Mouse (Mus musculus): ENCODE data around the gene Carns1. TPM values are rescaled to one million over a fixed set of nuclear protein-coding genes. Genes with fewer than 3 reads are reported as not detected.

Gene Carns1
- total and polyA plus RNA-seq, 2 experiments from 2014 or later, result 20.6 to 119 TPM

DNA sequence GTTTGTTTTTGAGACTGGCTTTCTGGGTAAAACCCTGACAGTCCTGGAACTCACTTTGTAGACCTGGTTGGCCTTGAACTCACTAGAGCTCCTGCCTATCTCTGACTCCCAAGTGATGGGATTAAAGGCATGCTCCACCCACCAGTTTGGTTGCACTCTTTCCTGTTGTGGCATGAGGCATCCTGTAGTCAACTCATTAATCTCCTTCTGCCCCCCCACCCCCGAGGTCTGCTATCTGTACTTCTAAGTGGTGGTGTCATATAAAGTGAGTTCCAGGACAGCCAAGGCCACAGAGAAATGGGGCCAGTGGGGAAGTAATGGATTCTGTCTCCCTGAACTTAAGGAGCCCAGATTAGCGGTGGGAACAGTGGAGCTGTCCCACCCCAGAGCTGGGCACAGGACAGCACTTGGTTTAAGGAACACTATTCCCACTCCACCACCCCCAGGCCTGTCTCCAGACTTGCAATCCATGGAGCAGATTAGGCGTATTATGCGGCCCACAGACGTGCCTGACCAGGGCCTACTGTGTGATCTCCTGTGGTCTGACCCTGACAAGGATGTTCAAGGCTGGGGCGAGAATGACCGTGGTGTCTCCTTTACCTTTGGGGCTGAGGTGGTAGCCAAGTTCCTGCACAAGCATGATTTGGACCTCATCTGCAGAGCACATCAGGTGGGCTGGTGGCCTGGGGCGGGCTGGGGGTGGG is 18.9 kb upstream of the Carns1 start:
- Histone ChIP-seq H3K4me2 (ENCODE audit: low read depth, low read length) (no peak overlapping the region), H3K27me3 (ENCODE audit: control insufficient read depth, insufficient read depth, low read length) (no peaks in the 10 kb centered on the region), H3K9me3 (replicated peaks; ENCODE audit: control insufficient read depth, low read length) (no peaks in the 10 kb centered on the region), H3K4me3 (ENCODE audit: low read depth, low read length) (no peak overlapping the region), H3K36me3 (replicated peaks; ENCODE audit: control insufficient read depth, insufficient read depth, low read length) (peaks cover 53% of the 10 kb centered on the region), H3K9ac (replicated peaks; ENCODE audit: low read depth, low read length) (no peak overlapping the region), H3K27ac (ENCODE audit: low read depth) (no peak overlapping the region), H3K4me1 (ENCODE audit: control insufficient read depth, insufficient read depth) (peaks cover 15% of the 10 kb centered on the region)
- no peak for DNase-seq (ENCODE audit: low spot score)
- TF ChIP-seq CTCF (IDR thresholded peaks at IDR 0.05; ENCODE audit: low read depth), result no peak
- no peak for TF ChIP-seq EP300 (IDR thresholded peaks at IDR 0.05; ENCODE audit: low read depth)
- 74% methylated on average over 8 of the region's 8 CpGs for WGBS
- no peak for ATAC-seq (ENCODE audit: insufficient read depth, low read depth)

GRCm38 (mm10) chr19:4193129-4193528 is 17.9 kb upstream of the Carns1 start:
- Histone ChIP-seq H3K4me2 (ENCODE audit: low read depth, low read length) (peak overlapping the region; percentile 86), H3K9me3 (replicated peaks; ENCODE audit: control insufficient read depth, low read length) (no peaks in the 10 kb centered on the region), H3K27me3 (ENCODE audit: control insufficient read depth, insufficient read depth, low read length) (no peaks in the 10 kb centered on the region), H3K36me3 (replicated peaks; ENCODE audit: control insufficient read depth, insufficient read depth, low read length) (peaks cover 47% of the 10 kb centered on the region), H3K27ac (ENCODE audit: low read depth) (peak overlapping the region; percentile 93), H3K4me1 (ENCODE audit: control insufficient read depth, insufficient read depth) (peaks cover 15% of the 10 kb centered on the region), H3K9ac (replicated peaks; ENCODE audit: low read depth, low read length) (peak overlapping the region; percentile 92), H3K4me3 (ENCODE audit: low read depth, low read length) (peak overlapping the region; percentile 91)
- WGBS, result 49% methylated on average over 6 of the region's 6 CpGs
- DNase-seq (ENCODE audit: low spot score), result no peak
- TF ChIP-seq CTCF (IDR thresholded peaks at IDR 0.05; ENCODE audit: low read depth) (no peak), EP300 (IDR thresholded peaks at IDR 0.05; ENCODE audit: low read depth) (no peak)
- ATAC-seq (ENCODE audit: insufficient read depth, low read depth), result no peak

GRCm38 (mm10) chr19:4192251-4192985 is 17.1 kb upstream of the Carns1 start:
- peak overlapping the region; percentile 91 for H3K4me3 ChIP-seq (ENCODE audit: low read depth, low read length)
- H3K4me1 ChIP-seq (ENCODE audit: control insufficient read depth, insufficient read depth), result peaks cover 20% of the 10 kb centered on the region
- ATAC-seq (ENCODE audit: insufficient read depth, low read depth) (peak; percentile 45), DNase-seq (ENCODE audit: low spot score) (no peak)
- peak overlapping the region; percentile 86 for H3K4me2 ChIP-seq (ENCODE audit: low read depth, low read length)
- H3K27me3 ChIP-seq (ENCODE audit: control insufficient read depth, insufficient read depth, low read length), result no peaks in the 10 kb centered on the region
- TF ChIP-seq EP300 (IDR thresholded peaks at IDR 0.05; ENCODE audit: low read depth), result no peak
- no peak for TF ChIP-seq CTCF (IDR thresholded peaks at IDR 0.05; ENCODE audit: low read depth)
- WGBS, result under 1% methylated on average over 37 of the region's 52 CpGs
- peak overlapping the region; percentile 92 for H3K9ac ChIP-seq (replicated peaks; ENCODE audit: low read depth, low read length)
- peaks cover 44% of the 10 kb centered on the region for H3K36me3 ChIP-seq (replicated peaks; ENCODE audit: control insufficient read depth, insufficient read depth, low read length)
- peak overlapping the region; percentile 93 for H3K27ac ChIP-seq (ENCODE audit: low read depth)
- no peaks in the 10 kb centered on the region for H3K9me3 ChIP-seq (replicated peaks; ENCODE audit: control insufficient read depth, low read length)

DNA sequence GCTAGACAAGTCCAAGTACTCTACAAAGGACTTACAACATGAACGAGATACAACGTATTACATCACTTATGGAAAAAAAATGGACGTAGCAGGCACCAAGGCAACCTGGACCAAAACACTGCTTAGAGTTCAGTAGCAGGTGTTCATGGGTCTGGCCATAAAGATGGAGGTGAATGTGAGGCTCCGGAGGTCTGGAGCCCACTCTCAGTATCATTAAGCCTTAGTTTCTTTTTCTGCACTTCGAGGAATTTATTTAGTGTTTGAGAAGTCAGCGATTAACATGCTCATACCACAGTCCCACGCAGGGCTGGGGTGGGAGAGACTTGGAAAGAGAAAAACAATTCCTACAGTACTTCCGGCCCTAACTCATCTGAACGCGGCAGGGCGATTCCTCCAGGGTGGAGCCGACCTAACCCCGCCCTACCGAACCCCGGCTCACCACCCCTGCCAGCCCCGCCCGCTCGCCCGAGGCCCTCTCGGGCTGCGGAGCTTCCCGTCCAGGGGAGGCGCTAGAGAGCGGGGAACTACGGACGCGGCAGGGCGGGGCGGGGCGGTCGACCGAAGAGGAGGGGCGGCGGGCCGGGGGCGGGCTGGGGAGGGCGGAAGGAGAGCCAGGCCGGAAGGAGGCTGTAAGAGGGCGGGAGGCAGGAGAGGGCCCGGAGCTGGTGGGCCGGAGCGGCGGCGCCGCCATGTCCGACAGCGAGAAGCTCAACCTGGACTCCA is 16.4 kb upstream of the Carns1 start, which contains the start of gene Ppp1ca:
TSS of gene Ppp1ca (plus strand) at position 538 of the 723 bp plus-strand sequence.
- 4% methylated on average over 38 of the region's 47 CpGs for WGBS
- peaks cover 27% of the 10 kb centered on the region for H3K4me1 ChIP-seq (ENCODE audit: control insufficient read depth, insufficient read depth)

GRCm38 (mm10) chr19:4190831-4191334 is 15.6 kb upstream of the Carns1 start, which contains the start of gene Tbc1d10c:
TSS of gene Tbc1d10c (minus strand) at chr19:4191284.
- H3K27me3 ChIP-seq (ENCODE audit: control insufficient read depth, insufficient read depth, low read length), result no peaks in the 10 kb centered on the region
- peaks cover 28% of the 10 kb centered on the region for H3K36me3 ChIP-seq (replicated peaks; ENCODE audit: control insufficient read depth, insufficient read depth, low read length)
- DNase-seq (ENCODE audit: low spot score), result no peak
- WGBS, result 65% methylated on average over 4 of the region's 4 CpGs
- TF ChIP-seq EP300 (IDR thresholded peaks at IDR 0.05; ENCODE audit: low read depth) (no peak), CTCF (IDR thresholded peaks at IDR 0.05; ENCODE audit: low read depth) (no peak)
- no peaks in the 10 kb centered on the region for H3K9me3 ChIP-seq (replicated peaks; ENCODE audit: control insufficient read depth, low read length)
- no peak for ATAC-seq (ENCODE audit: insufficient read depth, low read depth)
- H3K4me3 ChIP-seq (ENCODE audit: low read depth, low read length), result peak within 1 kb of the TSS; percentile 91
- H3K4me1 ChIP-seq (ENCODE audit: control insufficient read depth, insufficient read depth), result peaks cover 34% of the 10 kb centered on the region
- peak within 1 kb of the TSS; percentile 86 for H3K4me2 ChIP-seq (ENCODE audit: low read depth, low read length)
- peak within 1 kb of the TSS; percentile 93 for H3K27ac ChIP-seq (ENCODE audit: low read depth)
- peak within 1 kb of the TSS; percentile 92 for H3K9ac ChIP-seq (replicated peaks; ENCODE audit: low read depth, low read length)

More for the DNA sequence above, 16.4 kb upstream of the Carns1 start, which contains the start of gene Ppp1ca:
- H3K27me3 ChIP-seq (ENCODE audit: control insufficient read depth, insufficient read depth, low read length), result no peaks in the 10 kb centered on the region
- DNase-seq (ENCODE audit: low spot score), result peak; percentile 93
- H3K27ac ChIP-seq (ENCODE audit: low read depth), result peak within 1 kb of the TSS; percentile 93
- peak within 1 kb of the TSS; percentile 86 for H3K4me2 ChIP-seq (ENCODE audit: low read depth, low read length)
- peaks cover 36% of the 10 kb centered on the region for H3K36me3 ChIP-seq (replicated peaks; ENCODE audit: control insufficient read depth, insufficient read depth, low read length)
- peak; percentile 90 for ATAC-seq (ENCODE audit: insufficient read depth, low read depth)
- TF ChIP-seq CTCF (IDR thresholded peaks at IDR 0.05; ENCODE audit: low read depth) (peak; percentile 88), EP300 (IDR thresholded peaks at IDR 0.05; ENCODE audit: low read depth) (peak; percentile 44; the same call in 1 of the 2 replicates)
- no peaks in the 10 kb centered on the region for H3K9me3 ChIP-seq (replicated peaks; ENCODE audit: control insufficient read depth, low read length)
- peak within 1 kb of the TSS; percentile 91 for H3K4me3 ChIP-seq (ENCODE audit: low read depth, low read length)
- H3K9ac ChIP-seq (replicated peaks; ENCODE audit: low read depth, low read length), result peak within 1 kb of the TSS; percentile 92

Measured in heart, postnatal 0 days (tissue).